Mouse (Mus musculus) lung, embryonic 15.5 days (tissue): ENCODE measurements around the gene Trappc6a. TPM values are rescaled to one million over a fixed set of nuclear protein-coding genes. Genes with fewer than 3 reads are reported as not detected.

Experiments
- ATAC-seq: fragments of 200-750 bp; cut with Nextera tagmentation; 2 replicates; pipeline ENCODE4 v1.8.0; 2017; ENCODE audit warnings: moderate number of reproducible peaks, borderline replicate concordance; ENCODE audit not compliant: low FRiP score, low TSS enrichment; ENCODE audit errors: extremely low read depth
- H3K27ac ChIP-seq: fragments of 300-500 bp; sonication (generic); 2 replicates; pipeline ENCODE4 v1.5.1; 2015; ENCODE audit warnings: moderate library complexity, mild to moderate bottlenecking, inconsistent platforms
- H3K27me3 ChIP-seq: fragments of 300-500 bp; sonication (generic); 2 replicates; pipeline ENCODE4 v1.6.1; 2015; ENCODE audit warnings: inconsistent platforms
- H3K36me3 ChIP-seq: fragments of 300-500 bp; sonication (generic); 2 replicates; pipeline ENCODE4 v1.6.1; 2015; ENCODE audit warnings: inconsistent platforms
- H3K4me1 ChIP-seq: fragments of 300-500 bp; sonication (generic); 2 replicates; pipeline ENCODE4 v1.6.1; 2015; ENCODE audit warnings: inconsistent platforms
- H3K4me2 ChIP-seq: fragments of 300-500 bp; sonication (generic); 2 replicates; pipeline ENCODE4 v1.6.1; 2015; ENCODE audit warnings: inconsistent platforms, mild to moderate bottlenecking, moderate library complexity
- H3K4me3 ChIP-seq: fragments of 300-500 bp; sonication (generic); 2 replicates; pipeline ENCODE4 v1.5.1; 2015; ENCODE audit warnings: mild to moderate bottlenecking, inconsistent platforms
- H3K9ac ChIP-seq: fragments of 300-500 bp; sonication (generic); 2 replicates; pipeline ENCODE4 v1.6.1; 2015; ENCODE audit warnings: inconsistent platforms
- H3K9me3 ChIP-seq: fragments of 300-500 bp; sonication (generic); 2 replicates; pipeline ENCODE4 v1.6.1; 2016; ENCODE audit warnings: inconsistent platforms
- WGBS: fragments of 180-500 bp; shearing (Covaris S2); methylation state at CpG from one replicate; pipeline ENCODE4 v1.1.7; 2015; 5-methylcytosine and 5-hydroxymethylcytosine counted together
- polyA plus RNA-seq: library from polyadenylated mRNA; unstranded; fragments of >200 nt; fragmentation: Nextera tagmentation; extraction: Ambion mirVana; gene quantifications from 2 replicates; pipeline ENCODE4 v1.2.1, GENCODE M21; 2015

Trappc6a gene
- 97.8 and 103 TPM in 2 replicates for polyA plus RNA-seq

GRCm38 (mm10) chr7:19508150-19508923 is at the start of gene Trappc6a, which contains the start of gene Bloc1s3:
Gene Trappc6a (plus strand): TSS chr7:19508395.
Gene Bloc1s3 (minus strand): TSS chr7:19508367.
- peak; percentile 96 for ATAC-seq
- under 1% methylated on average over 56 of the region's 56 CpGs for WGBS

GRCm38 (mm10) chr7:19458591-19459111 is 49.5 kb upstream of the Trappc6a start, which contains the start of gene Mark4:
Gene Mark4 (minus strand): TSS chr7:19458821.
- peak within 1 kb of the TSS; percentile 90 for H3K4me2 ChIP-seq
- WGBS = 0% methylated on average over 13 of the region's 42 CpGs
- ATAC-seq = peak; percentile 88
- H3K9me3 ChIP-seq = no peaks in the 10 kb centered on the region
- no peaks in the 10 kb centered on the region for H3K27me3 ChIP-seq
- peaks cover 21% of the 10 kb centered on the region for H3K4me1 ChIP-seq
- H3K4me3 ChIP-seq = peak within 1 kb of the TSS; percentile 90
- peak within 1 kb of the TSS; percentile 72 for H3K27ac ChIP-seq
- 0 out of 2 replicates have a peak, but pooled peaks cover 2% of the 10 kb centered on the region for H3K36me3 ChIP-seq
- H3K9ac ChIP-seq = peak within 1 kb of the TSS; percentile 67

More at GRCm38 (mm10) chr7:19508150-19508923, at the start of gene Trappc6a, which contains the start of gene Bloc1s3:
- peak within 1 kb of the TSS; percentile 57 for H3K4me3 ChIP-seq
- peak within 1 kb of the TSS; percentile 70 for H3K27ac ChIP-seq
- H3K4me1 ChIP-seq = peaks cover 13% of the 10 kb centered on the region
- peak within 1 kb of the TSS; percentile 89 for H3K4me2 ChIP-seq
- H3K9ac ChIP-seq = peak within 1 kb of the TSS; percentile 71
- no peaks in the 10 kb centered on the region for H3K9me3 ChIP-seq
- no peaks in the 10 kb centered on the region for H3K36me3 ChIP-seq
- H3K27me3 ChIP-seq = no peaks in the 10 kb centered on the region

GRCm38 (mm10) chr7:19459144-19459870 is 48.9 kb upstream of the Trappc6a start:
- Histone ChIP-seq H3K36me3 (0 out of 2 replicates have a peak, but pooled peaks cover 2% of the 10 kb centered on the region), H3K9ac (peak overlapping the region; percentile 64), H3K27me3 (no peaks in the 10 kb centered on the region), H3K4me2 (peak overlapping the region; percentile 90), H3K9me3 (no peaks in the 10 kb centered on the region), H3K4me1 (peaks cover 21% of the 10 kb centered on the region), H3K4me3 (peak overlapping the region; percentile 90), H3K27ac (peak overlapping the region; percentile 55; the same call in 1 of the 2 replicates)
- ATAC-seq = 0 out of 2 replicates have a peak, but pooled peaks have one; percentile 1
- 9% methylated on average over 6 of the region's 6 CpGs for WGBS

- H3K9ac ChIP-seq = no peak overlapping the region
- ATAC-seq = no peak
- 58% methylated on average over 1 of the region's 1 CpGs for WGBS
- no peaks in the 10 kb centered on the region for H3K36me3 ChIP-seq
- peaks cover 32% of the 10 kb centered on the region for H3K4me1 ChIP-seq
- H3K27ac ChIP-seq = no peak overlapping the region
- H3K9me3 ChIP-seq = no peaks in the 10 kb centered on the region
- H3K4me2 ChIP-seq = no peak overlapping the region
- H3K27me3 ChIP-seq = peaks cover 6% of the 10 kb centered on the region; the same call in 1 of the 2 replicates
- H3K4me3 ChIP-seq = no peak overlapping the region
Measured at GRCm38 (mm10) chr7:19460500-19460899, 47.7 kb upstream of the Trappc6a start.

GRCm38 (mm10) chr7:19461488-19461887 is 46.7 kb upstream of the Trappc6a start:
- peak overlapping the region; percentile 15; the same call in 1 of the 2 replicates for H3K4me3 ChIP-seq
- no peak for ATAC-seq
- 11% methylated on average over 6 of the region's 6 CpGs for WGBS
- no peaks in the 10 kb centered on the region for H3K9me3 ChIP-seq
- no peak overlapping the region for H3K9ac ChIP-seq
- H3K27me3 ChIP-seq = peaks cover 10% of the 10 kb centered on the region; the same call in 1 of the 2 replicates
- H3K4me1 ChIP-seq = peaks cover 32% of the 10 kb centered on the region
- H3K4me2 ChIP-seq = peak overlapping the region; percentile 37; the same call in 1 of the 2 replicates
- no peak overlapping the region for H3K27ac ChIP-seq
- no peaks in the 10 kb centered on the region for H3K36me3 ChIP-seq

GRCm38 (mm10) chr7:19462443-19462842 is 45.8 kb upstream of the Trappc6a start:
- H3K27ac ChIP-seq = 0 out of 2 replicates have a peak overlapping the region, but pooled peaks have one; percentile 4
- peaks cover 10% of the 10 kb centered on the region for H3K27me3 ChIP-seq
- no peak overlapping the region for H3K9ac ChIP-seq
- no peak overlapping the region for H3K4me3 ChIP-seq
- no peaks in the 10 kb centered on the region for H3K36me3 ChIP-seq
- no peak for ATAC-seq
- WGBS = 72% methylated on average over 4 of the region's 4 CpGs
- H3K4me2 ChIP-seq = no peak overlapping the region
- H3K4me1 ChIP-seq = peaks cover 26% of the 10 kb centered on the region
- H3K9me3 ChIP-seq = no peaks in the 10 kb centered on the region

- Histone ChIP-seq H3K36me3 (no peaks in the 10 kb centered on the region), H3K4me1 (peaks cover 22% of the 10 kb centered on the region), H3K27ac (0 out of 2 replicates have a peak within 1 kb of the TSS, but pooled peaks have one; percentile 4), H3K9me3 (no peaks in the 10 kb centered on the region), H3K9ac (no peak within 1 kb of the TSS; the same call in 1 of the 2 replicates), H3K4me3 (peak within 1 kb of the TSS; percentile 5; the same call in 1 of the 2 replicates), H3K4me2 (peak within 1 kb of the TSS; percentile 18; the same call in 1 of the 2 replicates), H3K27me3 (peaks cover 10% of the 10 kb centered on the region)
- ATAC-seq = no peak
- 32% methylated on average over 6 of the region's 6 CpGs for WGBS
Measured at GRCm38 (mm10) chr7:19462884-19463381, 45.3 kb upstream of the Trappc6a start, which contains the start of gene Exoc3l2. Gene Exoc3l2 (plus strand): TSS chr7:19463331.

GRCm38 (mm10) chr7:19464367-19465307 is 43.6 kb upstream of the Trappc6a start:
- peak overlapping the region; percentile 40 for H3K4me2 ChIP-seq
- H3K36me3 ChIP-seq = no peaks in the 10 kb centered on the region
- peak overlapping the region; percentile 2; the same call in 1 of the 2 replicates for H3K27ac ChIP-seq
- H3K4me3 ChIP-seq = 0 out of 2 replicates have a peak overlapping the region, but pooled peaks have one; percentile 1
- H3K27me3 ChIP-seq = peaks cover 26% of the 10 kb centered on the region
- H3K9ac ChIP-seq = peak overlapping the region; percentile 18; the same call in 1 of the 2 replicates
- H3K9me3 ChIP-seq = no peaks in the 10 kb centered on the region
- ATAC-seq = no peak
- H3K4me1 ChIP-seq = peaks cover 21% of the 10 kb centered on the region
- 12% methylated on average over 22 of the region's 22 CpGs for WGBS

GRCm38 (mm10) chr7:19466602-19467145 is 41.5 kb upstream of the Trappc6a start:
- 0 out of 2 replicates have a peak, but pooled peaks have one; percentile 34 for ATAC-seq
- 51% methylated on average over 5 of the region's 5 CpGs for WGBS
- Histone ChIP-seq H3K4me1 (peaks cover 20% of the 10 kb centered on the region), H3K9ac (no peak overlapping the region), H3K27me3 (peaks cover 40% of the 10 kb centered on the region), H3K9me3 (no peaks in the 10 kb centered on the region), H3K4me3 (no peak overlapping the region), H3K4me2 (no peak overlapping the region), H3K27ac (peak overlapping the region; percentile 37; the same call in 1 of the 2 replicates), H3K36me3 (no peaks in the 10 kb centered on the region)

GRCm38 (mm10) chr7:19467638-19468037 is 40.6 kb upstream of the Trappc6a start:
- WGBS = 27% methylated on average over 6 of the region's 6 CpGs
- Histone ChIP-seq H3K4me1 (peaks cover 17% of the 10 kb centered on the region), H3K36me3 (no peaks in the 10 kb centered on the region), H3K9me3 (no peaks in the 10 kb centered on the region), H3K27me3 (peaks cover 49% of the 10 kb centered on the region), H3K9ac (no peak overlapping the region), H3K27ac (no peak overlapping the region), H3K4me3 (no peak overlapping the region), H3K4me2 (no peak overlapping the region)
- ATAC-seq = no peak
